Mouse (Mus musculus) adrenal gland, adult 18-20 months (tissue): ENCODE measurements around the gene Zfp219. TPM values are rescaled to one million over a fixed set of nuclear protein-coding genes. Genes with fewer than 3 reads are reported as not detected.

Experiments
- DNase-seq, 2 experiments: peaks; one replicate each; pipeline ENCODE4 v3.0.0; 2021 to 2022; ENCODE audit warnings: low spot score in 2 of 2
- total RNA-seq, 2 experiments: library from RNA; stranded (reverse); gene quantifications; 1 replicate in 1 of 2; 2 replicates in 1 of 2; pipeline ENCODE4 v1.2.3; 2021

The Zfp219 gene
- total RNA-seq, 2 experiments from 2014 or later: 53.9 to 61.2 TPM

- DNase-seq: no peak
These were observed 1.4 kb downstream of the Zfp219 start for GRCm38 (mm10) chr14:52019051-52019589.

GRCm38 (mm10) chr14:52018248-52019050 is 2.1 kb downstream of the Zfp219 start:
- DNase-seq: no peak

GRCm38 (mm10) chr14:52017662-52018061 is 2.9 kb downstream of the Zfp219 start:
- no peak for DNase-seq

- DNase-seq: no peak
These were observed 3.7 kb downstream of the Zfp219 start for GRCm38 (mm10) chr14:52016625-52017405.

GRCm38 (mm10) chr14:52015445-52016100 is 5.0 kb downstream of the Zfp219 start, which contains the start of gene Tmem253:
Tmem253 (plus strand) TSS chr14:52015658.
- DNase-seq: no peak

- peak; percentile 42 to 51 for DNase-seq
These were observed 5.7 kb downstream of the Zfp219 start for GRCm38 (mm10) chr14:52014761-52015311.

GRCm38 (mm10) chr14:52014271-52014760 is 6.2 kb downstream of the Zfp219 start:
- DNase-seq: peak in 1 of 2 experiments; percentile 44

GRCm38 (mm10) chr14:52013771-52014219 is 6.7 kb downstream of the Zfp219 start:
- DNase-seq: peak in 1 of 2 experiments; percentile 46

GRCm38 (mm10) chr14:52013021-52013610 is 7.4 kb downstream of the Zfp219 start:
- no peak for DNase-seq

GRCm38 (mm10) chr14:52012553-52012952 is 8.0 kb downstream of the Zfp219 start:
- no peak for DNase-seq

GRCm38 (mm10) chr14:52012085-52012484 is 8.4 kb downstream of the Zfp219 start:
- no peak for DNase-seq

- DNase-seq: no peak
These were observed 8.8 kb downstream of the Zfp219 start for GRCm38 (mm10) chr14:52011683-52012082.

GRCm38 (mm10) chr14:52010446-52011111 is 10.0 kb downstream of the Zfp219 start:
- DNase-seq: no peak

GRCm38 (mm10) chr14:52009841-52010240 is 10.7 kb downstream of the Zfp219 start:
- no peak for DNase-seq

GRCm38 (mm10) chr14:52009361-52009760 is 11.2 kb downstream of the Zfp219 start:
- no peak for DNase-seq

GRCm38 (mm10) chr14:52008321-52009203 is 12.0 kb downstream of the Zfp219 start:
- DNase-seq: peak; percentile 93 to 95

GRCm38 (mm10) chr14:52006771-52007170 is 13.8 kb downstream of the Zfp219 start:
- no peak for DNase-seq

GRCm38 (mm10) chr14:52006241-52006640 is 14.3 kb downstream of the Zfp219 start:
- no peak for DNase-seq

- DNase-seq: no peak
These were observed 14.9 kb downstream of the Zfp219 start for GRCm38 (mm10) chr14:52005616-52006015.
